Mouse (Mus musculus) CD4-positive, CD25-positive, alpha-beta regulatory T cell, adult 4 months (primary cell): ENCODE results near the gene Akap1. TPM values are rescaled to one million over a fixed set of nuclear protein-coding genes. Genes with fewer than 3 reads are reported as not detected.
A peak's percentile ranks its signal among the peaks of the same experiment; 100 is the strongest.
"Not testable (repeated sequence)": the region's sequence is repeated elsewhere in the genome, so short reads cannot be mapped to it uniquely, and the experiment has no call there.

ENCODE experiments used
- ATAC-seq: one replicate; pipeline ENCODE4 v1.8.0; 2017
- polyA plus RNA-seq, 2 experiments: library from polyadenylated mRNA; unstranded; fragments of 100-300 nt; shearing (Covaris generic); gene quantifications; one replicate each; pipeline ENCODE4 v1.2.1; 2017

Akap1 gene
- 1 to 10 TPM; 1.3 to 1.6 TPM for polyA plus RNA-seq

GRCm38 (mm10) chr11:88864458-88865197, at the start of gene Akap1:
TSS of gene Akap1 (minus strand) at chr11:88864586.
- ATAC-seq: peak; percentile 86

- no peak for ATAC-seq
These were observed 45.1 kb upstream of the Akap1 start for GRCm38 (mm10) chr11:88909388-88910036.

DNA sequence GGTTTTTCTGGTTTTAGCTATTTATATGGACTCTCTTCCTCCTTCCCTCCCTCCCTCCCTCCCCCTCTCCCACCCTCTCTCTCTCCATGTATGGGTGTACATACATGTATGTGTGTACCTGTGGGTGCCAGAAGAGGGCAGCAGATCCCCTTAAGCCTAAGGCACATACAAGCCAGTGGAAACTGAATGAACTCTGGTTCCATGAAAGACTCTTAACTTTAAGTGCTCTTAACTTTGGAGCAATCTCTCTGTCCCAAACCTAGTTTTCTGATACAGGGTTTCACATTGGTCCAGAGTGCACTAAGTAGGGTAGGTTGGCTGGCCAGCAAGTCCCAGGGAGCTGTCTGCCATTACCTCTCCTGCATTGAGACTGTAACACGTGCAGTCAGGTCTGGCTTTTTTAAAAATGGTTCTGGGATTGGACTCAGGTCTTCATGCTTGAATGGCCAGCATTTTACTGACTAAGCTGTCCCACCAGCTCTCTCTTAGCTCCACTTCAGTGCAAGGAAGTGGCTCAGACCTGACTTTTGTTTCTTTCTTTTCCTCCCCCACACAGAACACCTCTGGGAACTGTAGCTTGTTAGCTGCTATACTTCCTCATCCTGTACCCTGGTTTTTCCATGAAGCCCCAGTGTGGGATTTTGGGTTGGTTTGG, 44.3 kb upstream of the Akap1 start:
- peak; percentile 54 for ATAC-seq

GRCm38 (mm10) chr11:88907886-88908285, 43.5 kb upstream of the Akap1 start:
- no peak for ATAC-seq

DNA sequence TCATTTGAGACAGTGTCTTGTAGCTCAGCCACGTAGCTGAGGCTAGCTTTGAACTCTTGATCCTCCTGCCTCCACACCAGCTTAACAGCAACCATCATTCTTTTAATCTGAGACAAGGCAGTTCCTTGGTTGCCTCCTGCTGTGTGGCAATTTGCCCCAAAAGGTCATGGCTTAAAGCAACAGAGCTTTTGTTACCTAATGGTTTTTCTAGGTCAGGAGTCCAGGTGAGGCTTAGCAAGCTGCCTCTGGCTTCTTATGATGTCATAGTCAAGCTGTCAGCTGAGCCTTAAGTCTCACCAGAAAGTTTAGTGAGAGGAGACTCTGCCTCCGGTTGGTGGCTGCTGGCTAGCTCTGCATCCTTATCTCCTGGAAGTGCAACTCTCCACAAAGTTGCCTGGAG, 41.2 kb upstream of the Akap1 start:
- ATAC-seq: no peak

GRCm38 (mm10) chr11:88904080-88904479, 39.7 kb upstream of the Akap1 start:
- ATAC-seq: no peak

DNA sequence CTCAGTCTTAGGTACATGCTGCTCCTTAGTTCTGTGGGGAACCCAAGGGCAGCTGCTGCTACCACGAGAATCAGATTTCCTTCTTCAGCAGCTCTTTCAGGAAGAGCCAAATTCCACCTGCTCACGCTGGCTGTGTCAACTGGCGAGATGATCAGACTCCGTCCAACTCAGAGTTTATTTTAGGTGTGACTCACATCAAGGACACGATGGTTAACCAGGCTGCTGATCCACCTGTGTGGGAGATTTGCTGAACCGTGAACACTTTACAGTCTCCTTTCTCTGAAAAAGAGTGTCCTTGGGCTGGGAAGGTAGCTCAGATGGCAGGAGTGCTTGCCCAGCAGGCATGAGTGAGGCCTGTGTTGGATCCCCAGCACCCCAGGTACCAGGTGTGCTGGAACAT, 38.4 kb upstream of the Akap1 start:
- no peak for ATAC-seq

- ATAC-seq: no peak
These were observed 37.0 kb upstream of the Akap1 start for GRCm38 (mm10) chr11:88901341-88901802.

DNA sequence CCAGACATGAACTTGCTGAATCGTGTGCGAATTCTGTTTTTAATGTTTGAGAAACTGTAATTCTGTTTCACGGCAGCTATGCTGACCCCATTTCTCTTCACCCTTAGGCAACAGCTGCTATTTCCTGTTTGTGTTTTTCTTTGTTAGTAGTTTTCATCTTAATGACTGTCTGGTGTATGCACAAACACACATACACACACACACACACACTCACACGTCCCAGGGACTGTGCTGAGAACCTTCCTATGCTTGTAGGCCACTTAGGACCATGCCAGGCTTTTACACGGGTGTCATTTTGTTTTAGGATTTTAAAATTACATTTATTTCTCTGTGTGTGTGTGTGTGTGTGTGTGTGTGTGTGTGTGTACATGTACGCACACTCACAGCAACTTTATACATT, 35.2 kb upstream of the Akap1 start:
- ATAC-seq: no peak

DNA sequence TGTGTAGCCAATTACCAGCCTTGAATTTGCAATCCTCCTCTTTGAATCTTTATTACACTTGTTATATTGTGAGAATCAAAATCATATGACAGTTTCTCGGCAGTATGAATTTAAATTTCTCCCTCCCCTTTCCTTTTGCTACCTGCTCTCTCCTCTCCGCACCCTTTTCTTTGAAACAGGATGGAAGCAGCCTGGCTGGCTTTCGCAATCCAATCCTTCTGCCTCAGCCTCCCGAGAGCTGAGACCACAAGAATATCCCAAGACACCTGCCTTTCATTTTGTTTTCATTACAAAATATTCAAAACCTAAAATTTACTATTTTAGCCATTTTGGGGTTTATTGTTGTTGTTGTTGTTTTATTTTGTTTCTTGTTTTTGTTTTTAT, 34.0 kb upstream of the Akap1 start:
- no peak for ATAC-seq

DNA sequence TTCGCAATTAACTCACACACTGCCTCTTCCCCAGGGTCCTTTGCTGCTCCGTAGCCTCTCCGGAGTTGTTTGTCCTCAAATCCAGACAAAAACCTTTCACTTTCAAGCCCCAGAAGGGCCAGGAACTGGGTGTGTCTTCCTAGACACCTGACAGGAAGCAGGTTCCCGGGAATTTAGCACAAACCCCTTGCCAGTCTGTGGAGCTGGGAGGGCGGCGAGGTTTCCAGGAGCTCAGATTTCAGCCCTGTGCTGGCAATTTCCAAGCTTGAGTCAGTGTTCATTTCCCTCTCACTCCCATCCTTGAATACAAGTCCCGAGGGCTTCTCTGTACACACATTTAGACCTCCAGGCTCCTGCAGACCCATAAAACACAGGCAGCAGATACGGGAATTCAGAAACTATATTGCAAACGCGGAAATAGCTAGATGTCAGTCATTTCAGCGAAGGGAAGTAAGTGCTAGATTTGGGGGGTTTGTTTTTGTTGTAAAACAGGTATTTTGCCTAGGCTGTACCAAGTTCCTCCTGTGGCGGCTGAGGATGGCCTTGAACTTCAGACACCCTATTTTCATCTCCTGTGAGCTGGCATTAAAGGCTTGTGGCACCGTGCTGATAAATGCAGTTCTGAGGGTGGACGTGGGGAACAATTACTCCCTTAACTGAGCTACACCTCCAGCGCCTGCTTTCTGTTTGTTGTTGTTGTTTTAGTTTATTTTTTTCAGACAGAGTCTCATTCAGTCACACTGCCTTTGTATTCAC, 33.4 kb upstream of the Akap1 start:
- ATAC-seq: no peak

- not testable (repeated sequence) for ATAC-seq
These were observed 31.4 kb upstream of the Akap1 start for GRCm38 (mm10) chr11:88895800-88896232.

DNA sequence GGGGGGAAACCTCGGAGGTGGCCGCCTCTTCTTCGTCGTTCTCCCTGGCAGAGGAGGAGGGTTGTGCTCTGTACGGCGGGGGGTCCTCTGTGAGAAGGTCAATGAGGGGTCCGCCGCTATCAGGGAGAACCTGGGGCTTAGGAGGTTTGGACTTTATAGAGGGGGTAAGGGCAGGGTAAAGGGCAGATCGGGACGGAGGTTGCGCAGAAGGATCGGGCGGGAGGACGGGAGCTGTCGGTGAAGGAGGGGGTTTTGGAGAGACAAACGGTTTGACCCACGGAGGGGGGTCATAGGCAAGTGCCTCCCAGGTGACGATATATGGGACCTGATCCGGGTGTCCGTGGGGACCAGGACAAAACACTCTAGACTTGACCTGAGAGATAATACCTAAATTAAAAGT, 30.8 kb upstream of the Akap1 start:
- not testable (repeated sequence) for ATAC-seq

DNA sequence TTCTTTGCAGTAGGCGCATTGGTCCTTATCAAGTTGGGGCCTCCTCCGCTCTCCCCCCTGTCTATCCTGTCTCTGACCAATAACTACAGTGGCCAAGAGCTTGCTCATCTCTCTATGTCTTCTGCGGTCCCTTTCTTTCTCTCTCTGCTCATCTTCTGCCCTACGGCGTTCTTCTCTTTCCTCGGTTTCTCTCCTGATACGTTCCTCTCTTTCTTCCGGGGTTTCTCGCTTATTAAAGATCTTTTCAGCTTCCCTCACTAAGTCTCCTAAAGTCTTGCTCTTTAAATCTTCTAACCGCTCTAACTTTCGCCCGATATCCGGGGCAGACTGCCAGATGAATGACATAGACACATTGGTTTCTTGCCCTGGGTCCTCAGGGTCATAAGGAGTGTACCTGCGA, 29.9 kb upstream of the Akap1 start:
- not testable (repeated sequence) for ATAC-seq

- not testable (repeated sequence) for ATAC-seq
These were observed 29.1 kb upstream of the Akap1 start for GRCm38 (mm10) chr11:88893501-88893900.

DNA sequence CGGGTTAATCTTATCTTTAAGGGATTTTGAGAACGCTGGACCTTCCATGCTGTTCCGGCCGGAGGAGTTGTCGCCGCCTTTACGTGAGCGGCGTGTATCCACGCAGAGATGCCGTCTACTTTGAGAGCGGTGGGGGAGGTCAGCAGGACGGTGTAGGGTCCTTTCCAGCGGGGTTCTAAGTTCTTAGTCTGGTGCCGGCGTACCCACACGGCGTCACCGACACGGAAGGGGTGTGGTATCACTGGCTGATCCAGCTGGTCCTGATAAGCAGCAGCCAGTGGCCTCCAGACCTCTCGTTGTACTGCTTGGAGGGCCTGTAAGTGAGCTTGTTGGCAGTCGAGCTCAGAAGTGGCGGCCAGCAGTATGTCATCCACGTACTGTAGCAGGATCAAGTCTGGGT, 28.4 kb upstream of the Akap1 start:
- ATAC-seq: not testable (repeated sequence)

GRCm38 (mm10) chr11:88891921-88892561, 27.7 kb upstream of the Akap1 start:
- ATAC-seq: not testable (repeated sequence)

DNA sequence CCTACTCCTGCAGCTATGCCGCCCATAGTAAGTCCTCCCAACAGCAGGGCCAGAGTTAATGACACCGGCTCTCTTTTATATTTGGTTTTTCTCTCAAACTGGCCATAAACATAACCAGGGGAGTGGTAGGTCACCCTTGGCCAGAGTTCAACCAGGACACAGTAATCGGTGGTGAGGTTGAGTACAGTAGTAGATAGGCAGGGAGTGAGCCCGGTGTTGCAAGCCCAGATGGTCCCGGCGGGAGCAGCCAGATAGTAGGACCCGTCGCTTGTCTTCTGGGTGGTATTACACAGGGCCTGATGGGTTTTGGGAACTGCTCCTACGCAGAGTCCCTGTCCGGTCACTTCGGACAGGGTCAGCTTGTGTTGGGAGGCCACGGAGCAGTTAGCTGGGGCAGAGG, 27.1 kb upstream of the Akap1 start:
- not testable (repeated sequence) for ATAC-seq

DNA sequence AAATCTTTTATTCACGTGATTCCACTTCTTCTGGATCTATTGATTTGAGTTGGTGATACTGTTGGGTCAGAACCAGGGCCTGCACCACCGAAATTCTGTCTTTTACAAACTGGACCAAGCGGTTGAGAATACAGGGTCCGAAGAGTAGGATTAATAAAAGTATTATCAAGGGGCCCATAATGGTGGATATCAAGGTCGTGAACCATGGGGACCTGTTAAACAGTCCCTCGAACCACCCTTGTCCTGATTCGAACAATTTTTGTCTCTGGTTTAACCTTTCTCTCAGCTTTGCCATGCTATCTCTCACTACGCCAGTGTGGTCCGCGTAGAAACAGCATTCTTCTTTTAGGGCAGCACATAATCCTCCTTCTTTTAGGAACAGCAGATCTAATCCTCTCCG, 26.5 kb upstream of the Akap1 start:
- ATAC-seq: not testable (repeated sequence)

DNA sequence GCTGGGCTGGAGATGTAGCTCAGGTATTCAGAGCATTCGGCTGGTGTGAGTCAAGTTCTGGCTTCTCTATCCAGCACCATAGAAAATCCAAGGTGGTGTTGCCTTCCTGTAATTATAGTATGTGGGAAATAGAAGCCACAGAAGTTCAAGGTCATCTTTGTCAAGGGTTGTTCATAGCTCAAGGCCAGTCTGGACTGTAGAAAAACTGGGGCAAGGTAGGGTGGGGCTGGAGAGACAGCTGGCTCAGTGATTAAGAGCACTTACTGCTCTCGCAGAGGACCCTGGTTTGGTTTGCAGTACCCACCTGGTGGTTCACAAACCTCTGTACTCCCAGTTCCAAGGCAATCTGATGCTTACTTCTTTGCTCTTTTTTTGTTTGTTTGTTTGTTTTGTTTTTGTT, 24.6 kb upstream of the Akap1 start:
- ATAC-seq: no peak

GRCm38 (mm10) chr11:88884376-88885065, 20.1 kb upstream of the Akap1 start:
- no peak for ATAC-seq

DNA sequence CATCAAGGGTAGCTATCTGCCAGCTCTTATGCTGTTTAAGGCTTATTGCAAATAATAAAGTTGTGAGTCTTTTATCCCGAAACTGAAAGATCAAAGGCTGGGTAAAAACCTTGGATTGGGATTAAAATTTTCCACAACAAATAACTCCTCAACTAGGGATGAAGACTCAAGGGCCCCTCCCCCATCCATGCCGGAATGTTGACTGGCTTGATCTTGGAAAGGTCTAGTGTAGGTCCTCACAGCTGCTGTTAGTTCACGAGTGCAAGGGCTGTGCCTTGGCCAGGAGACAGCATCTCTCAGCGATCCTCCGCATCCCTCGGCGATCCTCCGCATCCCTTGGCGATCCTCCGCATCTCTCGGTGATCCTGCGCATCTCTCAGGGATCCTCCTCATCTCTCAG, 13.6 kb upstream of the Akap1 start:
- ATAC-seq: no peak
